Mouse (Mus musculus) bone marrow macrophage, adult 2 months (primary cell): ENCODE measurements around the gene Tppp3. TPM values are rescaled to one million over a fixed set of nuclear protein-coding genes. Genes with fewer than 3 reads are reported as not detected.

Experiments
- H3K27ac ChIP-seq: 2 replicates; pipeline ENCODE4 v1.5.1; 2012; ENCODE audit warnings: low read depth, low read length; ENCODE audit not compliant: insufficient read depth
- H3K4me1 ChIP-seq: 2 replicates; pipeline ENCODE4 v1.6.1; 2012; ENCODE audit warnings: low read length; ENCODE audit not compliant: control insufficient read depth, insufficient read depth
- H3K4me3 ChIP-seq: 2 replicates; pipeline ENCODE4 v1.5.1; 2012; ENCODE audit warnings: mild to moderate bottlenecking, low read length, moderate library complexity; ENCODE audit not compliant: insufficient read depth
- CTCF ChIP-seq: IDR thresholded peaks from 2 replicates; pipeline ENCODE4 v1.5.1; 2012; ENCODE audit warnings: low read depth, mild to moderate bottlenecking, low read length, moderate library complexity
- POLR2A ChIP-seq: IDR thresholded peaks from 2 replicates; pipeline ENCODE4 v1.6.1; 2012; ENCODE audit warnings: mild to moderate bottlenecking, low read depth, low read length, borderline replicate concordance
- polyA plus RNA-seq: library from polyadenylated mRNA; stranded (reverse); fragments of >200 nt; gene quantifications from 2 replicates; pipeline ENCODE4 v1.2.4, GENCODE M21; 2012; ENCODE audit not compliant: missing spikeins, insufficient read depth, insufficient read length

Gene Tppp3
- 1.2 and 1.6 TPM in 2 replicates for polyA plus RNA-seq

- TF ChIP-seq CTCF = no peak; the same call in 1 of the 2 replicates
- TF ChIP-seq POLR2A = no peak
- Histone ChIP-seq H3K4me3 (peak within 1 kb of the TSS; percentile 29), H3K27ac (no peak within 1 kb of the TSS), H3K4me1 (peaks cover 4% of the 10 kb centered on the region)
Measured at GRCm38 (mm10) chr8:105471314-105472015, at the start of gene Tppp3. TSS of gene Tppp3 (minus strand) at chr8:105471526.

GRCm38 (mm10) chr8:105521061-105521460 lies 49.7 kb upstream of the Tppp3 start:
- no peak overlapping the region for H3K4me3 ChIP-seq
- peaks cover 3% of the 10 kb centered on the region; the same call in 1 of the 2 replicates for H3K4me1 ChIP-seq
- TF ChIP-seq CTCF (no peak), POLR2A (no peak)
- no peak overlapping the region for H3K27ac ChIP-seq

- TF ChIP-seq CTCF = no peak
- no peak for TF ChIP-seq POLR2A
- H3K4me3 ChIP-seq = no peak overlapping the region
- H3K27ac ChIP-seq = no peak overlapping the region
- H3K4me1 ChIP-seq = 0 out of 2 replicates have a peak, but pooled peaks cover 3% of the 10 kb centered on the region
Measured at GRCm38 (mm10) chr8:105520521-105520920, 49.2 kb upstream of the Tppp3 start.

- Histone ChIP-seq H3K4me1 (peaks cover 8% of the 10 kb centered on the region), H3K4me3 (no peak overlapping the region), H3K27ac (no peak overlapping the region)
- TF ChIP-seq POLR2A = no peak
- no peak for TF ChIP-seq CTCF
Measured at GRCm38 (mm10) chr8:105519591-105519990, 48.3 kb upstream of the Tppp3 start.

GRCm38 (mm10) chr8:105518436-105519313 lies 47.3 kb upstream of the Tppp3 start, which contains the start of gene Hsd11b2:
TSS of gene Hsd11b2 (plus strand) at chr8:105518755.
- peak within 1 kb of the TSS; percentile 58 for H3K4me3 ChIP-seq
- TF ChIP-seq POLR2A = no peak
- H3K27ac ChIP-seq = no peak within 1 kb of the TSS
- H3K4me1 ChIP-seq = peaks cover 12% of the 10 kb centered on the region

- H3K4me1 ChIP-seq = peaks cover 12% of the 10 kb centered on the region
- no peak overlapping the region for H3K27ac ChIP-seq
- no peak for TF ChIP-seq POLR2A
- no peak for TF ChIP-seq CTCF
- no peak overlapping the region for H3K4me3 ChIP-seq
Measured at GRCm38 (mm10) chr8:105517346-105517745, 46.0 kb upstream of the Tppp3 start.

- H3K4me3 ChIP-seq = no peak overlapping the region
- H3K4me1 ChIP-seq = peaks cover 12% of the 10 kb centered on the region
- no peak overlapping the region for H3K27ac ChIP-seq
- peak; percentile 56 for TF ChIP-seq CTCF
- TF ChIP-seq POLR2A = no peak
Measured at GRCm38 (mm10) chr8:105516018-105516645, 44.8 kb upstream of the Tppp3 start.

- Histone ChIP-seq H3K27ac (no peak overlapping the region), H3K4me1 (peaks cover 20% of the 10 kb centered on the region), H3K4me3 (no peak overlapping the region)
- no peak for TF ChIP-seq POLR2A
- no peak for TF ChIP-seq CTCF
Measured at GRCm38 (mm10) chr8:105514656-105515055, 43.3 kb upstream of the Tppp3 start.

GRCm38 (mm10) chr8:105514194-105514593 lies 42.9 kb upstream of the Tppp3 start:
- no peak overlapping the region for H3K27ac ChIP-seq
- no peak for TF ChIP-seq CTCF
- TF ChIP-seq POLR2A = no peak
- peaks cover 24% of the 10 kb centered on the region for H3K4me1 ChIP-seq
- no peak overlapping the region for H3K4me3 ChIP-seq
